Mouse (Mus musculus) thymus, postnatal 10 days (tissue): Measurements from ENCODE around the gene Gm15448.
"Not testable (repeated sequence)": the region's sequence is repeated elsewhere in the genome, so short reads cannot be mapped to it uniquely, and the experiment has no call there.

Source experiments
- DNase-seq, 2 experiments: peaks; one replicate each; pipeline ENCODE4 v3.0.0; 2021; ENCODE audit warnings: low spot score in 2 of 2

Gene Gm15448

DNA sequence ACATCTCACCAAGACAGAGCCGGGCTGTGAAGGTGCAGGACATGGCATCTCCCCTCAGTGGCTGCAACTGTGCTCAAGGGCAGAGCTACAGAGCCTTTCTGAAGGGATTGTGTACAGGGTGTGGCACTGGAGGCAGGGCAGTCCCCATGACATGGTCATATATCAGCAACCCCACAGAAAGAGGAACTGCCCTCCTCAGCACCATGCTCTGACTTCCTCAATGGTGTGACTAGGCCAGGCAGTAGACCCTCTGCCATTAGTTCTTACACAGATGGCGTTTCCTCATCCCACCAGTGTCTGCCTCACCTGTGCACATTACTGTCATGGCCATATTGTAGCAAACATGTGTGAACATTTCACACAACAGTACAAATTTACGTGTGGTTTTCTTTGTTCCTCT, at the start of gene Gm15448:
Gene Gm15448, minus strand, starts transcription at position 89 of the 400 bp plus-strand sequence.
- not testable (repeated sequence) for DNase-seq

DNA sequence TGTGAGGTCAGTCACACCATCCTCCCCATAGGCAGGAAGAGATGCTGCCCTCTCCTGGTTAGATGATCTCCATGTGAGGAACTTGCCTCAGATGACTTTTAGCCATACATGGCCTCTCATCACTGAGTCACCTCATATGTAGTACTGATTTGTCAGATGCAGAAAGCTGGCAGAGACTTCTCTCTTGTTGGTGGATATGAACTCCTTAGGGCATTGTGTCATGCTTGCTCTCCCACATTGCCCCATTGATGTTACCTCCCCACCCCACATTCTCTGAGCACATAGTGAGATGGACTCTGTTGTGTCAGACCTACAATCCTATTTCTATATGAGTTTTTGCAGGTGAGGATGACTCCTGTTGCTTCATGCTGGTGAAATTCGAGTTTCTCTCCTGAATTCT, 49.5 kb upstream of the Gm15448 start:
- DNase-seq: not testable (repeated sequence)

DNA sequence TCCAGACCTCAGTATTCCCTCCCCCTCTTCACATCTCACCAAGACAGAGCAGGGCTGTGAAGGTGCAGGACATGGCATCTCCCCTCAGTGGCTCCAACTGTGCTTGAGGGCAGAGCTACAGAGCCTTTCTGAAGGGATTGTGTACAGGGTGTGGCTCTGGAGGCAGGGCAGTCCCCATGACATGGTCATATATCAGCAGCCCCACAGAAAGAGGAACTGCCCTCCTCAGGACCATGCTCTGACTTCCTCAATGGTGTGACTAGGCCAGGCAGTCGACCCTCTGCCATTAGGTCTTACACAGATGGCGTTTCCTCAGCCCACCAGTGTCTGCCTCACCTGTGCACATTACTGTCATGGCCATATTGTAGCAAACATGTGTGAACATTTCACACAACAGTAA, 19.5 kb upstream of the Gm15448 start, which contains the start of gene Pira2:
Gene Pira2, minus strand, starts transcription at position 101 of the 400 bp plus-strand sequence.
- DNase-seq: not testable (repeated sequence)

DNA sequence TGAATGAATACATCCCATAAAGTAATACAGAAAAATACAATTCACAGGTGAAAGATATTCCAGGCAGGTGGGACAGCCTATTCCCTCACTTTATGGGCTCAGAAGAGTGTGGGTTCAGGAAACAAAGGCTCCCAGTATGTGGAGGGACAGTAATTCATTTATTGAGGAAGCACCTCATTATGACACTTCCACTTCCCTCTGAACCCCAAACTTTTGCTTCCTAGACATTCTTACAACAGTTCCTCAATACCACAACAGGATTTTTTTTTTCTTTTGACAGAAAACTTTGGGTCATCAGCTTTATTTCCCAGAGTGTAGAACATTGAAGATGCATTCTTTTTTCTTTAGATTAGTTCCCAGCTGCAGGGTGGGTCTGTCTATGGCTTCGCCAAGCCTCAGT, 12.4 kb upstream of the Gm15448 start:
- not testable (repeated sequence) for DNase-seq

DNA sequence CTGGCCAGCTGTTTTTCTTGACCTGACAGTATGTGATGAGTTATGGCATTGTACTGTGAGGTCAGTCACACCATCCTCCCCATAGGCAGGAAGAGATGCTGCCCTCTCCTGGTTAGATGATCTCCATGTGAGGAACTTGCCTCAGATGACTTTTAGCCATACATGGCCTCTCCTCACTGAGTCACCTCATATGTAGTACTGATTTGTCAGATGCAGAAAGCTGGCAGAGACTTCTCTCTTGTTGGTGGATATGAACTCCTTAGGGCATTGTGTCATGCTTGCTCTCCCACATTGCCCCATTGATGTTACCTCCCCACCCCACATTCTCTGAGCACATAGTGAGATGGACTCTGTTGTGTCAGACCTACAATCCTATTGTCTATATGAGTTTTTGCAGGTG, 5.1 kb upstream of the Gm15448 start:
- DNase-seq: not testable (repeated sequence)

DNA sequence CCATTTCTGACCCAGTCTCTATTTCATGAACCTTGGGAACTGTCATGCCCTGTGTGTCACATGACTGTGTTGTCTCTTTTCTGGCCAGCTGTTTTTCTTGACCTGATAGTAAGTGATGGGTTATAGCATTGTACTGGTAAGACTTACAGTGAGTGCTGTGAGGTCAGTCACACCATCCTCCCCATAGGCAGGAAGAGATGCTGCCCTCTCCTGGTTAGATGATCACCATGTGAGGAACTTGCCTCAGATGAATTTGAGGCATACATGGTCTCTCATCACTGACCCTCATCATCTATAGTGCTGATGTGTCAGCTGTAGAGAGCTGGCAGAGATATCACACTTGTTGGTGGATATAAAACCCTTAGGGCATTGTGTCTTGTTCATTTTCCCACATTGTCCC, 13.6 kb downstream of the Gm15448 start:
- DNase-seq: not testable (repeated sequence)

DNA sequence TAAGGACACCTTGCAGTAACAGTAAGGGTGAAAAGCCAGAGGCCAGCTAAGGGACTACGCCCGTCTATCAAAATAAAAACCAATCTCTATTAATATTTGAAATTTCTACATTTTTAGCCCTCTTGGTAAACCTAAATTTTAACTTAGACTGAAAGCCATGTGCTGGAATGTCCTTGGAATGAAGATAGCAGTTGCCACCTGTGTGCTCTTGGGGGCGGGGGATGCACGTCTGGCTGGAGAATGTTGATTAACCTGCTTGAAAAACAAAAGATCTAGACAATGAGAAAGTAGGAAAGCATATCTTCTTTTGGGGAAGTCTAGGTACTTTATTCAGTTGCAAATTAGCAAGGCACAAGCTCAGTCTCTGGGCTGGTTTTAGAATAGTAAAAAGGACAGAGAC, 22.6 kb downstream of the Gm15448 start:
- not testable (repeated sequence) for DNase-seq

DNA sequence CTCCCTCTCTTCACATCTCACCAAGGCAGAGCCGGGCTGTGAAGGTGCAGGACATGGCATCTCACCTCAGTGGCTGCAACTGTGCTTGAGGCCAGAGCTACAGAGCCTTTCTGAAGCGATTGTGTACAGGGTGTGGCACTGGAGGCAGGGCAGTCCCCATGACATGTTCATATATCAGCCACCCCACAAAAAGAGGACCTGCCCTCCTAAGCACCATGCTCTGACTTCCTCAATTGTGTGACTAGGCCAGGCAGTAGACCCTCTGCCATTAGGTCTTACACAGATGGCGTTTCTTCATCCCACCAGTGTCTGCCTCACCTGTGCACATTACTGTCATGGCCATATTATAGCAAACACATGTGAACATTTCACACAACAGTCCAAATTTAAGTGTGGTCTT, 25.5 kb downstream of the Gm15448 start:
- DNase-seq: not testable (repeated sequence)

DNA sequence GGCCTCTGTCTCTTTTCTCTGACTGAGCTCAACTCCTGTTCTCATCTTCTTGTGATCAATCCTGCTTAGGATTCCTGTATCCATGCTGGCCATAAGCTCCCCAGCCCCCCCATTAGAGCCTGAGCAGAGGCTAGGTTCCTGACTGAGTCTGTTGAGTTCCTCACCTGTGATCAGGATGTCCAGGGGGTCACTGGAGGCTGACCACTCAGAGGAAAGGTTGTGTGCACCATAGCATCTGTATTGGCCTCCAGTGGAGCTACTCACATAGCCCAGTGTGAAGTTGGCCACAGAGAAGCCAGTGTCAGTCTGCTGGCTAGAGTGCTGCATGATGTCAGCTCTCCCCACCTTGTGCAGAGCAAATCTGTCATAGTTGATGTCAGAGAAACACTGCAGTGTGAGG, 29.2 kb downstream of the Gm15448 start:
- DNase-seq: not testable (repeated sequence)
